Mouse (Mus musculus) lung, embryonic 16.5 days (tissue): ENCODE data around the gene C1qtnf4. TPM values are rescaled to one million over a fixed set of nuclear protein-coding genes. Genes with fewer than 3 reads are reported as not detected.

Experiments
- ATAC-seq: fragments of 200-750 bp; cut with Nextera tagmentation; 2 replicates; pipeline ENCODE4 v1.8.0; 2017; ENCODE audit warnings: low read depth, mild to moderate bottlenecking, moderate library complexity
- H3K27ac ChIP-seq: fragments of 300-500 bp; sonication (generic); 2 replicates; pipeline ENCODE4 v1.5.1; 2014; ENCODE audit warnings: mild to moderate bottlenecking, control low read depth, low read length
- H3K27me3 ChIP-seq: fragments of 300-500 bp; sonication (generic); 2 replicates; pipeline ENCODE4 v1.6.1; 2014; ENCODE audit warnings: low read depth, low read length, mixed read lengths; ENCODE audit not compliant: control insufficient read depth, insufficient read depth
- H3K36me3 ChIP-seq: fragments of 300-500 bp; sonication (generic); 2 replicates; pipeline ENCODE4 v1.6.1; 2014; ENCODE audit warnings: low read length; ENCODE audit not compliant: control insufficient read depth, insufficient read depth
- H3K4me1 ChIP-seq: fragments of 300-500 bp; sonication (generic); replicated peaks from 2 replicates; pipeline ENCODE4 v1.6.1; 2014; ENCODE audit warnings: low read length, mixed read lengths; ENCODE audit not compliant: control insufficient read depth, insufficient read depth
- H3K4me2 ChIP-seq: fragments of 300-500 bp; sonication (generic); 2 replicates; pipeline ENCODE4 v1.6.1; 2014; ENCODE audit warnings: low read depth, low read length, control low read depth
- H3K4me3 ChIP-seq: fragments of 300-500 bp; sonication (generic); 2 replicates; pipeline ENCODE4 v1.5.1; 2014; ENCODE audit warnings: mild to moderate bottlenecking, low read length, control low read depth
- H3K9ac ChIP-seq: fragments of 300-500 bp; sonication (generic); 2 replicates; pipeline ENCODE4 v1.6.1; 2014; ENCODE audit warnings: low read length, control low read depth
- H3K9me3 ChIP-seq: fragments of 300-500 bp; sonication (generic); 2 replicates; pipeline ENCODE4 v1.6.1; 2016; ENCODE audit warnings: low read length; ENCODE audit not compliant: control insufficient read depth
- WGBS: fragments of 180-500 bp; shearing (Covaris S2); extraction: QIAGEN DNeasy Blood & Tissue Kit; methylation state at CpG from one replicate; pipeline ENCODE4 v1.1.7; 2014; 5-methylcytosine and 5-hydroxymethylcytosine counted together
- polyA plus RNA-seq: library from polyadenylated mRNA; unstranded; fragments of >200 nt; fragmentation: Nextera tagmentation; extraction: Ambion mirVana; gene quantifications from 2 replicates; pipeline ENCODE4 v1.2.1, GENCODE M21; 2015

The C1qtnf4 gene
- 2.9 and 3.0 TPM in 2 replicates for polyA plus RNA-seq

DNA sequence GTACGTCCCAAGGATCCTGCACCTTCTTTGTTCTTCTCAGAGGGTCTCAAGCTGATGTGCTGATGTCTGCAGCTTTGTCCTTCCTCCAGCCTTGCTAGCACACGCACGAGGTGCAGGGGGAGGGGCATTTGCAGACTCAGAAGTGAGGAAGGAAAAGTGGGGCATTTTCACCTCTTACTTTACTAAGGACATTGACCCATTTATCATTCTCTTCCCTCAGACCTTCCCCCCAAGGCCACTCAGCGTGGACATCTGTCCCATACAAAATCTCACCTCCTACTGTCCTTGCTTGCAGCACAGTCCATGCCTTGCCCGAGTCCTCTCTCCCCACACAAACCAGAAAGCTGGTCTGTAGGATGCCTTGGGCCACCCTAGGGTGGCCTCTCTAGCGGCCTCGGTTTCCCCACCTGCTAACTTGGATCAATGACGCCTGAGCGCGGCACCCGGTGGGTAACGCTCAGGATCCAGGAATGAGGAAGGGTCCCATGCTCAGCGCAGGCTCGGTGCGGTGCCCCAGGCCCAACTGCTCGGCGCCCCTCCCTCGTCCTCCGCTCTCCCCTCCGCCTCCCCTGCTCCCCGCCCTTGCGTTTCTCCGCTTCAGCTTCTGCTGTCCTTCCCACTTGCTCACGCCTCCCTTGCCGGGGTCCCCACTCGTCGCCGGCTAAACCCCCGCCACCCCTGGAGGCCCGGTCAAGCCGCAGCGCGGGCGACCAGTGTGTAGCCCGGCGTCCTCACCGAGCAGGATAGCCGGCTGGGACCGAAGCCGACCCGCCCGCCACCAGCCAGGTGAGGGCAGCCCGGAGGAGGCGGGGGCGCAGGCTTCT is at the start of gene C1qtnf4:
TSS of gene C1qtnf4 (plus strand) at position 643 of the 824 bp plus-strand sequence.
- Histone ChIP-seq H3K9ac (peak within 1 kb of the TSS; percentile 65), H3K4me3 (peak within 1 kb of the TSS; percentile 52), H3K27ac (no peak within 1 kb of the TSS), H3K4me1 (peaks cover 15% of the 10 kb centered on the region), H3K9me3 (0 out of 2 replicates have a peak, but pooled peaks cover 2% of the 10 kb centered on the region), H3K4me2 (peak within 1 kb of the TSS; percentile 84), H3K36me3 (no peaks in the 10 kb centered on the region), H3K27me3 (peaks cover 57% of the 10 kb centered on the region)
- WGBS: 2% methylated on average over 45 of the region's 45 CpGs
- no peak for ATAC-seq

DNA sequence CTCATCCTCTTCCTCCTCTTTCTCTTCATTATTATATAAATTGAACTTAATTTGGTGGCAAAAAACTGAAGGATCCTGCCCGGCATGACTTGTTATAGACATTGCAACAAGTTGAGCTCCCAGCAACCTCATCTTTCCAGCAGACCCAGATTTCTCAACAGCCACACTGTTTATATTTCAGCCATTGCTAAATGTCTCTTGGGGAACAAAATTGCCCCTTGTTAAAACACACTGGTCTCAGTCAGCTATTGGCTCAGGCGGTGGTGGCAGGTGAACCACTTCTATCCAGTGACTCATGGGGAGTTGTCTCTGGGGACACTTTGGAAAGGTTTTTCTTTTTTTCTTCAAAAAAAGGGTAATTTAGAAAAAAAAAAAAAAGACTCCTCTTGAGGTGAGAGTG is 47.0 kb upstream of the C1qtnf4 start:
- no peak overlapping the region for H3K27ac ChIP-seq
- H3K9me3 ChIP-seq: no peaks in the 10 kb centered on the region
- no peak overlapping the region for H3K4me2 ChIP-seq
- H3K27me3 ChIP-seq: no peaks in the 10 kb centered on the region
- 77% methylated on average over 2 of the region's 2 CpGs for WGBS
- no peak for ATAC-seq
- no peak overlapping the region for H3K9ac ChIP-seq
- no peaks in the 10 kb centered on the region for H3K36me3 ChIP-seq
- H3K4me1 ChIP-seq: no peaks in the 10 kb centered on the region
- no peak overlapping the region for H3K4me3 ChIP-seq

DNA sequence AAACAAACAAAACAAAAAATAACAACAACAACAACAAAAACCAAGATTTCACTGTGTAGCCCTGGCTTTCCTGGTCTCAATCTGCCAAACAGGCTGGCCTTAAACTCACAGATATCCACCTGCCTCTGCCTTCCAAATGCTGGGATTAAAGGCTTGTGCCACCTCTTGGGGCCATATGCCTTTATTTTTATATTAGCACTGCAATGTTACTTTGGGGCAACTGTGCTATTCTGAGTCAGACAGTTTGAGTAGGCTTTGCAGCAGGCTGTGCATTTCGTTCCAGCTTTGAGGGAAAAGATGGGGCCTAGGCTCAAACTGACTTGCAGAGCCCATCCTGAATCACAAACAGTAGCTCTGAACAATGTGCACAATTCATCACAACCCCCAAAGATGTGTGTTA is 42.0 kb upstream of the C1qtnf4 start:
- H3K4me1 ChIP-seq: peaks cover 11% of the 10 kb centered on the region
- no peak for ATAC-seq
- no peaks in the 10 kb centered on the region for H3K9me3 ChIP-seq
- H3K9ac ChIP-seq: no peak overlapping the region
- no peaks in the 10 kb centered on the region for H3K36me3 ChIP-seq
- H3K27me3 ChIP-seq: no peaks in the 10 kb centered on the region
- H3K4me3 ChIP-seq: no peak overlapping the region
- H3K27ac ChIP-seq: no peak overlapping the region
- no peak overlapping the region for H3K4me2 ChIP-seq
- WGBS: 50% methylated on average over 1 of the region's 1 CpGs

DNA sequence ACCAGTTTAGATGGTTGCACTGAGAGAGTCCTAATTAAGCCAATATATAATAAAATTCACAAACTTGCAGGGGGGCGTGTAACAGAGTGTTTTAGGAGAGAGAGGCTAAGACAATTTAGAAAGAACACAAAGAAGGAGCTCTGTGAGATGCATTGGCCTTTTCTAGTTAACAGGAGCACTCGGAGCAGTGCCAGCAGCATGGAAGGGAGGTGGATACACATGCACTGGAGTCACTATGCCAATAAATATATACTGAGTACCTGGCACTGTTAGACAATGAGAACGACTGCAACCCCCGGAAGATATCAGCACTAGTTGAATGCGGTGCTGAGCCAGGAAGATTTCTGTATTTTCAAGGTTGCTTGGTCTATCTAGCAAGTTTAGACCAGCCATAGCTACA is 41.4 kb upstream of the C1qtnf4 start:
- Histone ChIP-seq H3K9me3 (no peaks in the 10 kb centered on the region), H3K9ac (no peak overlapping the region), H3K4me2 (no peak overlapping the region), H3K36me3 (no peaks in the 10 kb centered on the region), H3K27ac (no peak overlapping the region), H3K4me3 (no peak overlapping the region), H3K4me1 (peaks cover 11% of the 10 kb centered on the region), H3K27me3 (no peaks in the 10 kb centered on the region)
- no peak for ATAC-seq
- WGBS: 71% methylated on average over 5 of the region's 5 CpGs

DNA sequence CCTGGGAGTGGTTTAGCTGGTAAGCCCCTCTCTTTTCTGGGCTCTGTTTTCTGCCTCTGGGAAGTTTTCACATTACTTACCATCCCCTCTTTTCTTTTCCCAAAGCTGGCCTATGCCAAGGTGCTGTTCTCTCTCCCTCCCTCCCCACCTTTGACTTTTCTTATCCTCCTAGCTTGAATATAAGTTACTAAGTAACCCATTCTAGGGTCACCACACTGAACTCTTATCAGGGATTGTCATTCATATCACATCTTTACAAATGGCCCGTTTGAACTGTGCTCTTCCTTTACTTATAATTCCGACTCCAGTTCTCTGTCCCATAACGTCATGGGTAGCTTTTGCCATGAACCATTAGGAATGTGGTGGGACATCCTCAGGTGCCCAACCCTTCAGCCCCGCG is 40.4 kb upstream of the C1qtnf4 start:
- 66% methylated on average over 5 of the region's 5 CpGs for WGBS
- ATAC-seq: no peak

DNA sequence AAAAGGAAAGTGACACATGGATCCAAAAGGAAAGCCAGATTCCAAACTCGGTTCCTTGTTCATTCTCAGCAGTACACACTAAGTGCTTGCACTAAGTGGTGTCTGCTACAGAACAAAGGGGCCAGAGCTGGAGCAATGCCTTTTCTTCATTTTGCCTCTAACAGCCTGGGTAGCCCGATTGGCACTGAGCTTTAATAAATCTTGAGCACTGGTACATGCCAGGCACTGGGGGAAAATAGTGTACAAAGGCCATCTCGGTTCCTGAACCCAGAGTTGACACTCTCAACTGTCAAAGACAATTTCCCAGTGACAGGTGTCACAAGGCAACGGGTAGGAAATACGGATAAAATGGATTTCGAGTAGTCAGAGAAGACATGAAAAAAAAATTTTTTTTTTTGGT is 39.5 kb upstream of the C1qtnf4 start:
- Histone ChIP-seq H3K9ac (peak overlapping the region; percentile 78), H3K4me3 (peak overlapping the region; percentile 98), H3K4me2 (peak overlapping the region; percentile 83), H3K4me1 (peaks cover 11% of the 10 kb centered on the region), H3K27me3 (no peaks in the 10 kb centered on the region), H3K36me3 (peaks cover 8% of the 10 kb centered on the region), H3K27ac (no peak overlapping the region; the same call in 1 of the 2 replicates), H3K9me3 (no peaks in the 10 kb centered on the region)
- 44% methylated on average over 6 of the region's 6 CpGs for WGBS
- ATAC-seq: no peak

More for the DNA sequence above, 40.4 kb upstream of the C1qtnf4 start:
- Histone ChIP-seq H3K4me1 (peaks cover 11% of the 10 kb centered on the region), H3K4me2 (no peak overlapping the region), H3K4me3 (no peak overlapping the region), H3K9ac (no peak overlapping the region), H3K36me3 (no peaks in the 10 kb centered on the region; the same call in 1 of the 2 replicates), H3K9me3 (no peaks in the 10 kb centered on the region), H3K27ac (no peak overlapping the region), H3K27me3 (no peaks in the 10 kb centered on the region)

DNA sequence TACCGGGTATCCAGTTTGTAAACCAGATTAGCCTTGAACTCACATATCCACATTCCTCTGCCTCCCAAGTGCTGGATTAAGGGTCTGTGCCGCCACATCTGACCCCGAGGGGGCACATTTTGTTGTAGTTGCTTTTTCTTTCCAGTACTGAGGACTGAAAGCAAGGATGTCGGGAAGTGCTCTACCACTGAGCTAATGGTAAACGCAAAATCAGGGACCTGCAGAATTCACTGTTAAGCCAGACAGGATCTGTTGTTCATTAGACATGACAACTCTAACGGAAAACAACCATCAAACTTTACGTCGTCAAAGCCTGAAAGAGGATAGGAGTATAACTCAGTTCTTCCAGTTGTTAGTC is 39.1 kb upstream of the C1qtnf4 start:
- H3K9me3 ChIP-seq: no peaks in the 10 kb centered on the region
- peaks cover 11% of the 10 kb centered on the region for H3K4me1 ChIP-seq
- ATAC-seq: peak; percentile 35
- H3K27me3 ChIP-seq: no peaks in the 10 kb centered on the region
- H3K4me2 ChIP-seq: peak overlapping the region; percentile 83
- under 1% methylated on average over 8 of the region's 8 CpGs for WGBS
- H3K4me3 ChIP-seq: peak overlapping the region; percentile 98
- H3K36me3 ChIP-seq: peaks cover 9% of the 10 kb centered on the region
- peak overlapping the region; percentile 77 for H3K27ac ChIP-seq
- H3K9ac ChIP-seq: peak overlapping the region; percentile 78

DNA sequence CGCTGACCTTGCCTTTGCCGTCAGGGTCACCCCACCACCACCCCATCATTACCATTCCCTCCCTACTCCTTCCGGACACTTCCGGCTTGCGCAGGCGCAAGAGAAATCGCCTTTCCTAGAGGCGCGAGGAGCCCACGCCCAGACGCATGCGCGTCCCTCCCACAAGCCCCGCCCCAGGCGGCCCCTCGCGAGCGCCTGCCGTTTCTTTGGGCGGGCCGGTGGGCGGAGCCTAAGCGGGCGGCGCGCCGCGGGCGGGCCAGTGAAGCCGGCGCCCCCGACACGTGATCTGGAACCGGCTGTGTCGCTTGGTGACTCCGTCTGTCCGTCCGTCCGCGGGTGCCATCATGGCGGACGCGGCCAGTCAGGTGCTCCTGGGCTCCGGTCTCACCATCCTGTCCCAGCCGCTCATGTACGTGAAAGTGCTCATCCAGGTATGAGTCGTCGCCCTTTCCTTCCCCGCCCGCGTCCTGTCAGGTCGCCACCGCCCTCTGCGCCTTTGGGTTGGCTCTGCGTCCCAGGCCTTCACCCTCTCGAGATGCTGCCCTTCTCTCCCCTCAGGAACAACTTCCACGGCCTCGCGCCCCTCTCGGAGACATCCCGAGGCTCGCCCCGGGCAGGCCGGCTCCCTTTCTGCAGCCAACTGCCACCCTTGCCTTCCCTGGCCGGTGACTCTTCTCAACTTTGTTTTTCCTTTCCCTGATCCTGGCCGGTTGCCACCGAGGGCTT is 38.5 kb upstream of the C1qtnf4 start, which contains the start of gene Mtch2:
TSS of gene Mtch2 (plus strand) at position 201 of the 726 bp plus-strand sequence.
- Histone ChIP-seq H3K27ac (peak within 1 kb of the TSS; percentile 88), H3K27me3 (no peaks in the 10 kb centered on the region), H3K9ac (peak within 1 kb of the TSS; percentile 91), H3K4me2 (peak within 1 kb of the TSS; percentile 83), H3K4me1 (peaks cover 11% of the 10 kb centered on the region), H3K36me3 (peaks cover 14% of the 10 kb centered on the region), H3K4me3 (peak within 1 kb of the TSS; percentile 98), H3K9me3 (no peaks in the 10 kb centered on the region)
- WGBS: under 1% methylated on average over 65 of the region's 67 CpGs
- ATAC-seq: peak; percentile 98

DNA sequence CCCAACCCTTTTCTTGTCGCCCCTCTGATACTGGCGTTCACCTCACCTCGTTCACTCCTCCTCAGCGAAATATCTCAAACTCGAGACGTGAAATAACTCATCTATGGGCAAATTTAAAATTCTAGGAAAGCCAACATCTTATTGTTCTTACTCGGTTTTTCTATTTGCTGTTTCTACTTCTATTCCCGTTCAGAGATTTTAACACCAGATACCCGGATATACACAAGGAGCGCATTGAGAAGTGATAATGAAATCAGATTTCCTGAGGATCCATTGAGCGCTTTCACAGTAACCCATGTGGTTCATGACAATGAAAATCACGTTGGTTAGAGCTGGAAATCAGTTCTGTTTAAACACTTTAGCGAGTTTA is 38.0 kb upstream of the C1qtnf4 start:
- Histone ChIP-seq H3K9me3 (no peaks in the 10 kb centered on the region), H3K4me2 (peak overlapping the region; percentile 71), H3K9ac (peak overlapping the region; percentile 91), H3K4me3 (peak overlapping the region; percentile 98), H3K27ac (peak overlapping the region; percentile 88), H3K36me3 (peaks cover 14% of the 10 kb centered on the region), H3K27me3 (no peaks in the 10 kb centered on the region), H3K4me1 (peaks cover 11% of the 10 kb centered on the region)
- under 1% methylated on average over 13 of the region's 13 CpGs for WGBS
- ATAC-seq: no peak
